Mouse (Mus musculus) neutrophil, adult 83 days (primary cell): ENCODE results near the gene 4921511M17Rik. TPM values are rescaled to one million over a fixed set of nuclear protein-coding genes. Genes with fewer than 3 reads are reported as not detected.

Source experiments
- total RNA-seq, 2 experiments: library from RNA; stranded (reverse); gene quantifications; one replicate each; pipeline ENCODE4 v1.2.4; 2023

Gene 4921511M17Rik
- not detected for total RNA-seq

DNA sequence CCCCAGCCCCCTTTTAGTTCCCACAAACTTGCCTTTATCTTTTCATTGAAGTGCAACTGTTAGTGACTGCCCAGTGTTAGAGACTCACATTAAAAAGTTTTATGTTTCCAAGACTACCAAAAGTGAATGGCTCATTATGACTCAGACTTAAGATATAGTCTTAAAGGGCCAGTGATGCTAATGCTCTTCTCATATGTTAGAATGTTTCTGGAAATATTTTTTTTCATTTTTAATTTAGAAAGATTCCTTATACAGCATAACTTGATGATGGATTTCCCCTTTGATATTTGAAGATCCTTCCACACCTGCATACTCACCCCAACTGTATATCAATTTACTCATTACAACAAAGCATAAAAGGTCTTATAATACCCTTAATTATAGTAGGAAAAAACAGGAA lies at the start of gene 4921511M17Rik:
Gene 4921511M17Rik, minus strand, starts transcription at position 101 of the 400 bp plus-strand sequence.

DNA sequence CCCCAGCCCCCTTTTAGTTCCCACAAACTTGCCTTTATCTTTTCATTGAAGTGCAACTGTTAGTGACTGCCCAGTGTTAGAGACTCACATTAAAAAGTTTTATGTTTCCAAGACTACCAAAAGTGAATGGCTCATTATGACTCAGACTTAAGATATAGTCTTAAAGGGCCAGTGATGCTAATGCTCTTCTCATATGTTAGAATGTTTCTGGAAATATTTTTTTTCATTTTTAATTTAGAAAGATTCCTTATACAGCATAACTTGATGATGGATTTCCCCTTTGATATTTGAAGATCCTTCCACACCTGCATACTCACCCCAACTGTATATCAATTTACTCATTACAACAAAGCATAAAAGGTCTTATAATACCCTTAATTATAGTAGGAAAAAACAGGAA lies 21.3 kb upstream of the 4921511M17Rik start, which contains the start of gene Gm10057:
Gene Gm10057, minus strand, starts transcription at position 101 of the 400 bp plus-strand sequence.

DNA sequence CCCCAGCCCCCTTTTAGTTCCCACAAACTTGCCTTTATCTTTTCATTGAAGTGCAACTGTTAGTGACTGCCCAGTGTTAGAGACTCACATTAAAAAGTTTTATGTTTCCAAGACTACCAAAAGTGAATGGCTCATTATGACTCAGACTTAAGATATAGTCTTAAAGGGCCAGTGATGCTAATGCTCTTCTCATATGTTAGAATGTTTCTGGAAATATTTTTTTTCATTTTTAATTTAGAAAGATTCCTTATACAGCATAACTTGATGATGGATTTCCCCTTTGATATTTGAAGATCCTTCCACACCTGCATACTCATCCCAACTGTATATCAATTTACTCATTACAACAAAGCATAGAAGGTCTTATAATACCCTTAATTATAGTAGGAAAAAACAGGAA lies 21.1 kb downstream of the 4921511M17Rik start, which contains the start of gene Samt1:
Gene Samt1, minus strand, starts transcription at position 101 of the 400 bp plus-strand sequence.

Other genes starting within 250 kb of the 4921511M17Rik start
- gene Spin2c, start 201.6 kb downstream of the 4921511M17Rik start, total RNA-seq: not detected
- gene Samt1, start 21.2 kb downstream of the 4921511M17Rik start, total RNA-seq: not detected
- not detected for gene Gm10057, start 21.2 kb upstream of the 4921511M17Rik start, total RNA-seq
- not detected for gene Gm15140, start 86.9 kb upstream of the 4921511M17Rik start, total RNA-seq